Mouse (Mus musculus) lung, postnatal 0 days (tissue): ENCODE measurements at regions not wholly inside any gene's neighbourhood (a gene's known extent, or its start where the extent isn't known, plus 50 kb on each side); places are given as distances from the start of the nearest gene placed in this dataset.

Experiments used
- CTCF ChIP-seq: IDR thresholded peaks from 2 replicates; pipeline ENCODE4 v1.5.1; 2016; ENCODE audit warnings: antibody characterized with exemption, mild to moderate bottlenecking
- EP300 ChIP-seq: IDR thresholded peaks from 2 replicates; pipeline ENCODE4 v1.6.1; 2016; ENCODE audit warnings: antibody characterized with exemption, mild to moderate bottlenecking, control low read depth

DNA sequence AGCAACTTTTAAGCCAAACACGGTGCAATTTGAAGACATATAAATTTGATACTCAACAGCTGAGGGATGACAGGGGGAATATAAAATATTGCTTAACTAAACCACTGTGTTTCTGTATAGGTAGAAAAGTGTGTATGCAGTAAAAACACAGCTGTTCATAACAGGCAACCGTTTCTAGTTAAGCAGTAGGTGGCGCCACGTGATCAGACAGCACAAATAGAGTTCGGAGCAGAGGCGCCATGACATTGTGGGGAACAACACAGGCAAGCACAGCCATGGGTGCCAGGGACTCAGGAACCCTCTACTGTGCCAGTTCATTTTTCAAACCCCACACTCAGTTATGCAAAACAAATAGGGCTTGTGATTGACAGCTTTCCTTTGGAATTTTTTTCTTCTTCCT is 304.1 kb upstream of the Zc3h15 start:
- TF ChIP-seq CTCF = no peak
- no peak for TF ChIP-seq EP300
